In genomic region chr11:103268350-103268749, GRCm38 (mm10) we compare ENCODE assay signal across 9 mouse cellular contexts. TPM values are rescaled to one million over a fixed set of nuclear protein-coding genes. Genes with fewer than 3 reads are reported as not detected.
DNase-seq lines count a peak whose midpoint lies in the region; ATAC-seq and TF ChIP-seq lines count a peak whose summit lies in the region.
"Had no signal": no experiment of that assay in that cellular context is flagged by ENCODE, and none has a peak within 500 bp of the region (broad histone marks: within the 10 kb centered on the region; RNA-seq: fewer than 3 reads in every experiment).

No protein-coding gene starts in this region.

- peaks cover 77% of the 10 kb centered on the region for H3K4me1 ChIP-seq in kidney, embryonic 15.5 days
- H3K4me1 ChIP-seq in embryonic facial prominence, embryonic 14.5 days (ENCODE audit: control insufficient read depth, insufficient read depth, low read length) = peaks cover 40% of the 10 kb centered on the region
- H3K4me1 ChIP-seq in intestine, embryonic 15.5 days (replicated peaks) = peaks cover 22% of the 10 kb centered on the region

- H3K4me2 ChIP-seq in kidney, embryonic 15.5 days = peak overlapping the region; percentile 78
- H3K4me2 ChIP-seq in embryonic facial prominence, embryonic 14.5 days (ENCODE audit: low read depth, low read length) = peak overlapping the region; percentile 58
- 0 out of 2 replicates have a peak overlapping the region, but pooled peaks have one; percentile 73 for H3K4me2 ChIP-seq in intestine, embryonic 15.5 days (replicated peaks)
- peak overlapping the region; percentile 89 for H3K4me2 ChIP-seq in myocyte (ENCODE audit: low read depth)

- H3K79me2 ChIP-seq in myocyte (ENCODE audit: control insufficient read depth, insufficient read depth) = peaks cover 38% of the 10 kb centered on the region

- no peak overlapping the region for H3K4me3 ChIP-seq in kidney, embryonic 15.5 days (replicated peaks)
- no peak overlapping the region for H3K4me3 ChIP-seq in embryonic facial prominence, embryonic 14.5 days (ENCODE audit: low read depth, low read length)
- no peak overlapping the region for H3K4me3 ChIP-seq in intestine, embryonic 15.5 days (replicated peaks)
- peak overlapping the region; percentile 80 for H3K4me3 ChIP-seq in myocyte

- TF ChIP-seq POLR2A in myocyte (IDR thresholded peaks at IDR 0.05; ENCODE audit: insufficient read length, low read depth) = no peak

- ATAC-seq in kidney, embryonic 15.5 days (replicated peaks; ENCODE audit: low FRiP score) = no peak
- ATAC-seq in embryonic facial prominence, embryonic 14.5 days (ENCODE audit: low read depth) = no peak
- ATAC-seq in intestine, embryonic 15.5 days = no peak

- 75% methylated on average over 4 of the region's 4 CpGs for WGBS in kidney, embryonic 15.5 days
- 71% methylated on average over 4 of the region's 4 CpGs for WGBS in embryonic facial prominence, embryonic 14.5 days
- WGBS in intestine, embryonic 15.5 days = 74% methylated on average over 4 of the region's 4 CpGs

- H3K9me3 ChIP-seq in kidney, embryonic 15.5 days (replicated peaks) = no peaks in the 10 kb centered on the region
- no peaks in the 10 kb centered on the region for H3K9me3 ChIP-seq in embryonic facial prominence, embryonic 14.5 days (ENCODE audit: control insufficient read depth, low read length)
- H3K9me3 ChIP-seq in intestine, embryonic 15.5 days = no peaks in the 10 kb centered on the region

- DNase-seq in kidney, postnatal 36 days = no peak
- no peak for DNase-seq in embryonic facial prominence, embryonic 14.5 days (ENCODE audit: low spot score)
- no peak for DNase-seq in adrenal gland, postnatal 4 days (ENCODE audit: low spot score in 2 of 2)
- DNase-seq in right cerebral cortex, postnatal 25 days = no peak
- DNase-seq in B cell, adult 2 months = no peak

- H3K27ac ChIP-seq in kidney, embryonic 15.5 days = peak overlapping the region; percentile 91
- H3K27ac ChIP-seq in embryonic facial prominence, embryonic 14.5 days (replicated peaks; ENCODE audit: low read depth, low read length) = peak overlapping the region; percentile 90
- no peak overlapping the region for H3K27ac ChIP-seq in intestine, embryonic 15.5 days

- H3ac ChIP-seq in myocyte (ENCODE audit: control insufficient read depth, insufficient read length) = no peak overlapping the region

- H3K36me3 ChIP-seq in kidney, embryonic 15.5 days = no peaks in the 10 kb centered on the region
- H3K36me3 ChIP-seq in embryonic facial prominence, embryonic 14.5 days (ENCODE audit: control insufficient read depth, insufficient read depth, low read length) = no peaks in the 10 kb centered on the region
- H3K36me3 ChIP-seq in intestine, embryonic 15.5 days = no peaks in the 10 kb centered on the region
- H3K36me3 ChIP-seq in myocyte (ENCODE audit: control insufficient read depth, insufficient read depth) = no peaks in the 10 kb centered on the region

- no peak overlapping the region for H3K9ac ChIP-seq in kidney, embryonic 15.5 days
- no peak overlapping the region for H3K9ac ChIP-seq in embryonic facial prominence, embryonic 14.5 days (ENCODE audit: low read depth, low read length)
- no peak overlapping the region for H3K9ac ChIP-seq in intestine, embryonic 15.5 days

- H3K27me3 ChIP-seq in kidney, embryonic 15.5 days = no peaks in the 10 kb centered on the region
- no peaks in the 10 kb centered on the region for H3K27me3 ChIP-seq in embryonic facial prominence, embryonic 14.5 days (replicated peaks; ENCODE audit: control insufficient read depth, insufficient read depth, low read length)
- H3K27me3 ChIP-seq in intestine, embryonic 15.5 days (replicated peaks) = no peaks in the 10 kb centered on the region
- no peaks in the 10 kb centered on the region for H3K27me3 ChIP-seq in myocyte (ENCODE audit: control insufficient read depth, insufficient read depth, insufficient read length)

TF ChIP-seq in myocyte, 11 proteins besides CTCF, POLR2A, EP300 and RAD21:
- TF ChIP-seq POLR2AphosphoS2 (IDR thresholded peaks at IDR 0.05; ENCODE audit: insufficient read length, low read depth) = no peak
- no peak for TF ChIP-seq MYOD1 (IDR thresholded peaks at IDR 0.05; ENCODE audit: control insufficient read depth in 1 of 3, insufficient read length in 2 of 3, low read depth in 2 of 3)
- TF ChIP-seq E2F4 (IDR thresholded peaks at IDR 0.05; ENCODE audit: insufficient read depth) = no peak
- TF ChIP-seq SRF (IDR thresholded peaks at IDR 0.05; ENCODE audit: control insufficient read depth, insufficient read length, low read depth) = no peak
- no peak for TF ChIP-seq MAX (IDR thresholded peaks at IDR 0.05; ENCODE audit: low read depth)
- no peak for TF ChIP-seq TCF3 (IDR thresholded peaks at IDR 0.05; ENCODE audit: insufficient read length, low read depth)

RNA-seq across cellular contexts. Expression of gene Map3k14, which starts 1.1 kb away (rescaled TPM):
- polyA plus RNA-seq in kidney, embryonic 15.5 days (2015; fragmentation: Nextera tagmentation; extraction: Ambion mirVana) = 4.3 and 4.9 TPM in 2 replicates
- 4.6 and 5.1 TPM in 2 replicates for polyA plus RNA-seq in embryonic facial prominence, embryonic 14.5 days (2014; fragmentation: Nextera tagmentation; extraction: Ambion mirVana)
- polyA plus RNA-seq in intestine, embryonic 15.5 days (2015; fragmentation: Nextera tagmentation; extraction: Ambion mirVana) = 2.9 and 3.6 TPM in 2 replicates
- polyA plus RNA-seq in myocyte (2012; fragmentation: generic; extraction: Trizol) = 12.9 TPM
- total RNA-seq in adrenal gland, postnatal 4 days (2021) = 1 to 10 TPM; 6.9 to 8.0 TPM

RNA-seq across cellular contexts. Expression of gene Spata32, which starts 50.1 kb away (rescaled TPM):
- polyA plus RNA-seq in kidney, embryonic 15.5 days (2015; fragmentation: Nextera tagmentation; extraction: Ambion mirVana) = not detected in 2 replicates
- polyA plus RNA-seq in embryonic facial prominence, embryonic 14.5 days (2014; fragmentation: Nextera tagmentation; extraction: Ambion mirVana) = not detected in 2 replicates
- polyA plus RNA-seq in intestine, embryonic 15.5 days (2015; fragmentation: Nextera tagmentation; extraction: Ambion mirVana) = not detected in 2 replicates
- 0.04 TPM for polyA plus RNA-seq in myocyte (2012; fragmentation: generic; extraction: Trizol)
- total RNA-seq in adrenal gland, postnatal 4 days (2021) = not detected

RNA-seq across cellular contexts. Expression of gene 1700023F06Rik, which starts 60.0 kb away (rescaled TPM):
- polyA plus RNA-seq in kidney, embryonic 15.5 days (2015; fragmentation: Nextera tagmentation; extraction: Ambion mirVana) = 0.19 and 0.42 TPM in 2 replicates
- 1.0 and 1.6 TPM in 2 replicates for polyA plus RNA-seq in embryonic facial prominence, embryonic 14.5 days (2014; fragmentation: Nextera tagmentation; extraction: Ambion mirVana)
- 0.73 and 1.0 TPM in 2 replicates for polyA plus RNA-seq in intestine, embryonic 15.5 days (2015; fragmentation: Nextera tagmentation; extraction: Ambion mirVana)
- polyA plus RNA-seq in myocyte (2012; fragmentation: generic; extraction: Trizol) = not detected
- under 1 TPM; 0.45 to 0.70 TPM for total RNA-seq in adrenal gland, postnatal 4 days (2021)
- total RNA-seq: common myeloid progenitor, adult 5-6 weeks had no signal
